Mouse (Mus musculus) megakaryocyte, embryonic 14.5 days (primary cell): Measurements from ENCODE around the gene Strada.

Experiments used
- FLI1 ChIP-seq: IDR thresholded peaks from 2 replicates; pipeline ENCODE4 v1.6.1; 2012; ENCODE audit warnings: low read length, inconsistent platforms, mixed read lengths
- GATA1 ChIP-seq: IDR thresholded peaks from 3 replicates; pipeline ENCODE4 v1.6.1; 2012; ENCODE audit warnings: mixed read lengths, low read length, inconsistent platforms, borderline replicate concordance

DNA sequence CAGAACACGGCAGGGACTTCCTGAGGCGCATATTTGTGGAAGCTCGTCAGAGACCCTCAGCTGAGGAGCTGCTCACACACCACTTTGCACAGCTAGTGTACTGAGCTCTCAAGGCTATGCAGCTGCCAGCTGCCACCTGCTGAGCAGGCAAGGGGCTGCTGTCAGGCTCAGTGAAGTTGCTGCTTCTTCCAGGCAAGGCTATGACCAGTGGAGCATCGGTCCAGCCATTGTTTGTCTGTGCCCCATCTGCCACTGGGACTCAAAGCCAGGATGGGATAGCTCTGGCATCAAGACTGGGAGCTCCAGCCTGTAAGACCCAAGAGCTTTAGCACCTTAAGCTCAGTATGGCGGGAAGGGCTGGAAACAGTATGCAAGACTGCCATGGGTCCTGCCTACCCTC, 47.9 kb downstream of the Strada start:
- TF ChIP-seq FLI1 = no peak
- TF ChIP-seq GATA1 = no peak
